Mouse (Mus musculus): ENCODE data around the gene Cnot11. TPM values are rescaled to one million over a fixed set of nuclear protein-coding genes. Genes with fewer than 3 reads are reported as not detected.

Cnot11 gene
- polyA plus RNA-seq (2011; ENCODE audit: insufficient read depth, insufficient read length, low read depth, missing spikeins) = 60.0 and 73.3 TPM in 2 replicates

GRCm38 (mm10) chr1:39534831-39535230, at the start of gene Cnot11:
Cnot11 (plus strand) TSS chr1:39534992.
- no peaks in the 10 kb centered on the region for H3K27me3 ChIP-seq (ENCODE audit: control insufficient read depth, insufficient read depth, low read length, poor library complexity, severe bottlenecking)
- H3K4me3 ChIP-seq (ENCODE audit: low read depth, low read length) = peak within 1 kb of the TSS; percentile 94
- peaks cover 5% of the 10 kb centered on the region for H3K4me1 ChIP-seq (ENCODE audit: control insufficient read depth, insufficient read depth, low read length)
- H3K9me3 ChIP-seq (replicated peaks; ENCODE audit: control insufficient read depth, insufficient read depth, low read length, poor library complexity, severe bottlenecking) = no peaks in the 10 kb centered on the region
- peaks cover 18% of the 10 kb centered on the region for H3K36me3 ChIP-seq (ENCODE audit: control insufficient read depth, insufficient read depth, low read length, poor library complexity, severe bottlenecking)
- no peak within 1 kb of the TSS; the same call in 1 of the 2 replicates for H3K27ac ChIP-seq (ENCODE audit: insufficient read depth, low read length)
- TF ChIP-seq POLR2A (IDR thresholded peaks at IDR 0.05; ENCODE audit: insufficient read depth, low read length) (no peak), EP300 (IDR thresholded peaks at IDR 0.05; ENCODE audit: insufficient read depth, low read depth, low read length) (no peak), CTCF (IDR thresholded peaks at IDR 0.05; ENCODE audit: low read depth, low read length) (no peak)
- H3K9ac ChIP-seq (ENCODE audit: low read depth, poor library complexity, severe bottlenecking) = peak within 1 kb of the TSS; percentile 80

GRCm38 (mm10) chr1:39487370-39487769, 47.4 kb upstream of the Cnot11 start:
- no peaks in the 10 kb centered on the region for H3K9me3 ChIP-seq (replicated peaks; ENCODE audit: control insufficient read depth, insufficient read depth, low read length, poor library complexity, severe bottlenecking)
- H3K27ac ChIP-seq (ENCODE audit: insufficient read depth, low read length) = no peak overlapping the region
- H3K4me1 ChIP-seq (ENCODE audit: control insufficient read depth, insufficient read depth, low read length) = no peaks in the 10 kb centered on the region
- TF ChIP-seq POLR2A (IDR thresholded peaks at IDR 0.05; ENCODE audit: insufficient read depth, low read length) (no peak), CTCF (IDR thresholded peaks at IDR 0.05; ENCODE audit: low read depth, low read length) (no peak), EP300 (IDR thresholded peaks at IDR 0.05; ENCODE audit: insufficient read depth, low read depth, low read length) (no peak)
- H3K4me3 ChIP-seq (ENCODE audit: low read depth, low read length) = no peak overlapping the region
- H3K36me3 ChIP-seq (ENCODE audit: control insufficient read depth, insufficient read depth, low read length, poor library complexity, severe bottlenecking) = no peaks in the 10 kb centered on the region
- no peak overlapping the region for H3K9ac ChIP-seq (ENCODE audit: low read depth, poor library complexity, severe bottlenecking)
- H3K27me3 ChIP-seq (ENCODE audit: control insufficient read depth, insufficient read depth, low read length, poor library complexity, severe bottlenecking) = no peaks in the 10 kb centered on the region

- Histone ChIP-seq H3K4me1 (ENCODE audit: control insufficient read depth, insufficient read depth, low read length) (no peaks in the 10 kb centered on the region), H3K9me3 (replicated peaks; ENCODE audit: control insufficient read depth, insufficient read depth, low read length, poor library complexity, severe bottlenecking) (no peaks in the 10 kb centered on the region; the same call in none of the 2 replicates), H3K9ac (ENCODE audit: low read depth, poor library complexity, severe bottlenecking) (no peak overlapping the region), H3K36me3 (ENCODE audit: control insufficient read depth, insufficient read depth, low read length, poor library complexity, severe bottlenecking) (no peaks in the 10 kb centered on the region), H3K4me3 (ENCODE audit: low read depth, low read length) (no peak overlapping the region), H3K27ac (ENCODE audit: insufficient read depth, low read length) (no peak overlapping the region), H3K27me3 (ENCODE audit: control insufficient read depth, insufficient read depth, low read length, poor library complexity, severe bottlenecking) (no peaks in the 10 kb centered on the region)
- TF ChIP-seq POLR2A (IDR thresholded peaks at IDR 0.05; ENCODE audit: insufficient read depth, low read length) = no peak
Observed at GRCm38 (mm10) chr1:39493165-39493564, 41.6 kb upstream of the Cnot11 start.

- Histone ChIP-seq H3K27ac (ENCODE audit: insufficient read depth, low read length) (no peak overlapping the region), H3K4me3 (ENCODE audit: low read depth, low read length) (no peak overlapping the region), H3K36me3 (ENCODE audit: control insufficient read depth, insufficient read depth, low read length, poor library complexity, severe bottlenecking) (no peaks in the 10 kb centered on the region), H3K9me3 (replicated peaks; ENCODE audit: control insufficient read depth, insufficient read depth, low read length, poor library complexity, severe bottlenecking) (no peaks in the 10 kb centered on the region; the same call in none of the 2 replicates), H3K4me1 (ENCODE audit: control insufficient read depth, insufficient read depth, low read length) (no peaks in the 10 kb centered on the region), H3K9ac (ENCODE audit: low read depth, poor library complexity, severe bottlenecking) (no peak overlapping the region), H3K27me3 (ENCODE audit: control insufficient read depth, insufficient read depth, low read length, poor library complexity, severe bottlenecking) (no peaks in the 10 kb centered on the region)
- TF ChIP-seq CTCF (IDR thresholded peaks at IDR 0.05; ENCODE audit: low read depth, low read length) = no peak
Observed at GRCm38 (mm10) chr1:39493664-39494063, 41.1 kb upstream of the Cnot11 start.

- no peak for TF ChIP-seq POLR2A (IDR thresholded peaks at IDR 0.05; ENCODE audit: insufficient read depth, low read length)
- TF ChIP-seq CTCF (IDR thresholded peaks at IDR 0.05; ENCODE audit: low read depth, low read length) = peak; percentile 54
Observed at GRCm38 (mm10) chr1:39496995-39497394, 37.8 kb upstream of the Cnot11 start.

GRCm38 (mm10) chr1:39497748-39498147, 37.0 kb upstream of the Cnot11 start:
- TF ChIP-seq CTCF (IDR thresholded peaks at IDR 0.05; ENCODE audit: low read depth, low read length) (peak; percentile 69), EP300 (IDR thresholded peaks at IDR 0.05; ENCODE audit: insufficient read depth, low read depth, low read length) (no peak)
- H3K9me3 ChIP-seq (replicated peaks; ENCODE audit: control insufficient read depth, insufficient read depth, low read length, poor library complexity, severe bottlenecking) = no peaks in the 10 kb centered on the region; the same call in none of the 2 replicates
- no peaks in the 10 kb centered on the region for H3K4me1 ChIP-seq (ENCODE audit: control insufficient read depth, insufficient read depth, low read length)
- no peaks in the 10 kb centered on the region for H3K36me3 ChIP-seq (ENCODE audit: control insufficient read depth, insufficient read depth, low read length, poor library complexity, severe bottlenecking)
- H3K27me3 ChIP-seq (ENCODE audit: control insufficient read depth, insufficient read depth, low read length, poor library complexity, severe bottlenecking) = no peaks in the 10 kb centered on the region
- no peak overlapping the region for H3K4me3 ChIP-seq (ENCODE audit: low read depth, low read length)
- H3K27ac ChIP-seq (ENCODE audit: insufficient read depth, low read length) = no peak overlapping the region
- H3K9ac ChIP-seq (ENCODE audit: low read depth, poor library complexity, severe bottlenecking) = no peak overlapping the region

More at GRCm38 (mm10) chr1:39496995-39497394, 37.8 kb upstream of the Cnot11 start:
- Histone ChIP-seq H3K36me3 (ENCODE audit: control insufficient read depth, insufficient read depth, low read length, poor library complexity, severe bottlenecking) (no peaks in the 10 kb centered on the region), H3K4me1 (ENCODE audit: control insufficient read depth, insufficient read depth, low read length) (no peaks in the 10 kb centered on the region), H3K9me3 (replicated peaks; ENCODE audit: control insufficient read depth, insufficient read depth, low read length, poor library complexity, severe bottlenecking) (no peaks in the 10 kb centered on the region; the same call in none of the 2 replicates), H3K27ac (ENCODE audit: insufficient read depth, low read length) (no peak overlapping the region), H3K27me3 (ENCODE audit: control insufficient read depth, insufficient read depth, low read length, poor library complexity, severe bottlenecking) (no peaks in the 10 kb centered on the region), H3K4me3 (ENCODE audit: low read depth, low read length) (no peak overlapping the region), H3K9ac (ENCODE audit: low read depth, poor library complexity, severe bottlenecking) (no peak overlapping the region)

All from ES-Bruce4 (cell line).